Mouse (Mus musculus) thymus, adult 2 months (tissue): ENCODE measurements around the gene Rab10. TPM values are rescaled to one million over a fixed set of nuclear protein-coding genes. Genes with fewer than 3 reads are reported as not detected.
"Not testable (repeated sequence)": the region's sequence is repeated elsewhere in the genome, so short reads cannot be mapped to it uniquely, and the experiment has no call there.

ENCODE experiments used
- DNase-seq: peaks from one replicate; pipeline ENCODE4 v3.0.0; 2021
- H3K27ac ChIP-seq: fragments of 200-500 bp; 2 replicates; pipeline ENCODE4 v1.5.1; 2012; ENCODE audit warnings: low read length, control low read depth; ENCODE audit not compliant: control insufficient read depth, insufficient read depth
- H3K27me3 ChIP-seq: fragments of 200-500 bp; 2 replicates; pipeline ENCODE4 v1.6.1; 2012; ENCODE audit warnings: mild to moderate bottlenecking, low read length, moderate library complexity, mixed read lengths; ENCODE audit not compliant: control insufficient read depth, insufficient read depth
- H3K36me3 ChIP-seq: fragments of 200-500 bp; 2 replicates; pipeline ENCODE4 v1.6.1; 2012; ENCODE audit warnings: mild to moderate bottlenecking, low read length, moderate library complexity; ENCODE audit not compliant: control insufficient read depth, insufficient read depth
- H3K4me1 ChIP-seq: fragments of 200-500 bp; replicated peaks from 2 replicates; pipeline ENCODE4 v1.6.1; 2012; ENCODE audit warnings: low read length; ENCODE audit not compliant: control insufficient read depth, insufficient read depth
- H3K4me3 ChIP-seq: fragments of 200-500 bp; 2 replicates; pipeline ENCODE4 v1.5.1; 2012; ENCODE audit warnings: mild to moderate bottlenecking, low read length, control low read depth, moderate library complexity; ENCODE audit not compliant: control insufficient read depth, insufficient read depth
- CTCF ChIP-seq: fragments of 200-500 bp; IDR thresholded peaks from 2 replicates; pipeline ENCODE4 v1.5.1; 2012; ENCODE audit warnings: mild to moderate bottlenecking, control low read depth, low read length, moderate library complexity, borderline replicate concordance; ENCODE audit not compliant: control insufficient read depth, poor library complexity, insufficient read depth; ENCODE audit errors: extremely low read depth
- POLR2A ChIP-seq: fragments of 200-500 bp; IDR thresholded peaks from 2 replicates; pipeline ENCODE4 v1.6.1; 2012; ENCODE audit warnings: mild to moderate bottlenecking, low read length, control low read depth, moderate library complexity; ENCODE audit not compliant: control insufficient read depth, poor library complexity, insufficient read depth; ENCODE audit errors: extremely low read depth
- WGBS: fragments of 180-500 bp; shearing (Covaris S2); methylation state at CpG from one replicate; pipeline ENCODE4 v1.1.7; 2018; 5-methylcytosine and 5-hydroxymethylcytosine counted together
- polyA plus RNA-seq: library from polyadenylated mRNA; depleted of rRNA; stranded (reverse); fragments of >200 nt; gene quantifications from 2 replicates; pipeline ENCODE4 v1.2.3, GENCODE M21; 2012

The Rab10 gene
- polyA plus RNA-seq, 1 experiment, result 37.8 TPM

DNA sequence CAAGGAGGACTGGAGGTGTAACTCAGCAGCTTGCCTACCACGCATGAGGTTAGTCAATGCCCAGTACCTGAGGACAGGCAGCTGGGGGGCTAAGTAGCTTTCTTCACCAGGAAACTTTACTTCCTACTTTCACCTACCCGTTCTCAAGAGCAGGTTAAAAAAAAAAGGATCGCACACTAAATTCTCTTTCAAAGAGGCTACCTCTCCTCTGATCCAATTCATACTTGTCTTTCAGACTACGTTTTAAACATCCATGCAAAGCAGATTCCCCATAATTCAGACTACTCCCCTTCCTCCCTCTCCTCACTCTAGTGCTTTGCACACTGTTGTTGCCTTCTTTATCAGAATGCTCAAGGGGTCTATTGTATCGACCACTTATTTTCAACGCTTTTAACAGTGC lies 2.2 kb downstream of the Rab10 start:
- Histone ChIP-seq H3K4me1 (peaks cover 6% of the 10 kb centered on the region), H3K27me3 (no peaks in the 10 kb centered on the region), H3K36me3 (no peaks in the 10 kb centered on the region), H3K27ac (no peak overlapping the region), H3K4me3 (no peak overlapping the region)
- DNase-seq, result no peak
- 7% methylated on average over 6 of the region's 6 CpGs for WGBS
- TF ChIP-seq CTCF (no peak), POLR2A (no peak)

DNA sequence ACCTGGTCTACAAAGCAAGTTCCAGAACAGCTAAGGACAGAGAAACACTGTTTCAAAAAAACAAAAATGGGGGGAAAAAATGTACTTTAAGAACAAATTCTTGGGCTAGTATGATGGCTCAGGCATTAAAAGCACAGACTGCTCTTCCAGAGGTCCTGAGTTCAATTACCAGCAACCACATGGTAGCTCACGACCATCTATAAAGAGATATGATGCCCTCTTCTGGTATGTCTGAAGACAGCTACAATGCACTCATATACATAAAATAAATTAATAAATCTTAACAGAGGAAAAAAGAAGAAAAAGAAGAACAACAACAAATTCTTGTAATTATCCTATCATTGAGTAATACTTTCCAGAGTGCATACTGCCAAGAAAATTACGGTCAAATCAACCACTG lies 4.5 kb downstream of the Rab10 start:
- Histone ChIP-seq H3K4me1 (peaks cover 3% of the 10 kb centered on the region), H3K27me3 (no peaks in the 10 kb centered on the region), H3K36me3 (no peaks in the 10 kb centered on the region), H3K4me3 (no peak overlapping the region), H3K27ac (no peak overlapping the region)
- DNase-seq, result no peak
- no peak for TF ChIP-seq POLR2A
- no peak for TF ChIP-seq CTCF
- WGBS, result 70% methylated on average over 2 of the region's 2 CpGs

DNA sequence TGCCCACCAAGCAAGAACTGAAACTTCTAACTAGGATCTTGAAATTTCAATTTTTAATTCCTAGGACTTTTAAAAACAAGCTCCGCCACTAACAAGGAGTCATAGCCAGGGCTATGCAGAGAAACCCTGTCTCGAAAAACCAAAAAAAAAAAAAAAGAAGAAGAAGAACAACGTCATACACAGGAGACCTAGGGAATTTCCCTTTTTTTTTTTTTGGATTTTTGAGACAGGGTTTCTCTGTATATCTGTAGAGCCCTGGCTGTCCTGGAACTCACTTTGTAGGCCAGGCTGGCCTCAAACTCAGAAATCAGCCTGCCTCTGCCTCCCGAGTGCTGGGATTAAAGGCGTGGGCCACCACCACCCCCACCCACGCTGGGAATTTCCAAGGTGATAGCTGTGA lies 12.1 kb downstream of the Rab10 start:
- H3K27me3 ChIP-seq, DNase-seq, H3K4me3 ChIP-seq, H3K27ac ChIP-seq, H3K4me1 ChIP-seq, H3K36me3 ChIP-seq: not testable (repeated sequence)
- WGBS, result 89% methylated on average over 6 of the region's 6 CpGs

DNA sequence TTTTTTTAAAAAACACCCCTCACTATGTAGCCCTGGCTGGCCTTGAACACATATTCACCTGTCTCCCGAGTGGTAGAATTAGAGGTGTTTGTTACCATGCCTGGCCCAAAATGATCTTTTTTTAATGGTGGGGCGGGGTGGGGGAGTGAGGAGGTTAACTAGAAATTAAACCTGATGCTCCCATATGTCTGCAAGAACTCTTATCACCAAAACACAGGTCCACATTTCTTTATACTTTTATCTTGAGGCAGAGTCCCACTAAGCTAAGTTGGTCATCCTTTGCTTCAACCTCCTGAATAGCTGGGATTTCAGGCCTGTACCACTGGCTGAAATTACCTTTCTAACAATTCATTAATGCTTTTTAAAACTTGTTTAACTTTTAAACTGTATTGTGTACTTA lies 13.7 kb downstream of the Rab10 start:
- no peak for DNase-seq
- WGBS, result 99% methylated on average over 2 of the region's 2 CpGs
- Histone ChIP-seq H3K27me3 (no peaks in the 10 kb centered on the region), H3K4me1 (no peaks in the 10 kb centered on the region), H3K4me3 (no peak overlapping the region), H3K27ac (no peak overlapping the region), H3K36me3 (no peaks in the 10 kb centered on the region; the same call in 1 of the 2 replicates)
- TF ChIP-seq CTCF, result no peak
- no peak for TF ChIP-seq POLR2A

DNA sequence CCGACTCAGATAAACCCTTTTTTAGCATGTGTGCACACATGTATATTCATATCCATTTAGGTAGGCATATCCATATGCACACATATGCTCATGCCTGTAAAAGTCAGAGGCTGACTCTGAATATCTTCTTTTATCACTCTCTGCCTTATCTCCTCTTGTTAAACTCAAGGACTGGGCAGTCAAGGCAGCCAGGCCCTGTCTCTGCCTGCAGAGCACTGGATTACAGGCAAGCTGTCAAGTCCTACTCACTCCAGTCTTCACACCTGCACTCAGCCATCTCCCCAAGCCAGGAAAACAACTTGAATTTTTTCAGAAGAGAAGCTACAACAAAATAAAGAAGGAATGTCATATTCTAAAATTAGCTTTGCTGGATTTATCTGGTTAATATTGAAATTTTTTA lies 17.9 kb downstream of the Rab10 start:
- H3K4me1 ChIP-seq, result no peaks in the 10 kb centered on the region
- no peak overlapping the region for H3K4me3 ChIP-seq
- no peaks in the 10 kb centered on the region for H3K27me3 ChIP-seq
- no peak overlapping the region for H3K27ac ChIP-seq
- TF ChIP-seq CTCF (no peak), POLR2A (no peak)
- H3K36me3 ChIP-seq, result peaks cover 4% of the 10 kb centered on the region; the same call in 1 of the 2 replicates
- DNase-seq, result no peak
- 92% methylated on average over 1 of the region's 1 CpGs for WGBS

DNA sequence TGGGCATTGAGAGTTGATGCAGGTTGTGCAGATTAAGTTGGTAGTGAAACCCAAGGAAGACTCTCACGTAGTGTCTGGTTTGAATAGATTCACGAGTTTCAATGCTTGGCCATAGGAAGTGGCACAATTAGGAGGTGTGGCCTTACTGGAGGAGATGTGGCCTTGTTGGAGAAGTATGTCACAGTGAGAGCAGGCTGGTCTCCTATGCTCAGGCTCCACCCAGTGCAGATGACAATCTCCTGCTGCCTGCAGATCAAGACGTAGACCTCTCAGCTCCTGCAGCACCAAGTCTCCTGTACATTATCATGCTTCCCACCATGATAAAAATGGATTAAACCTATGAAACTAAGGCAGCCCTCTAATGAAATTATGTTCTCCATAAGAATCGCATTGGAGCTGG lies 18.7 kb downstream of the Rab10 start:
- 91% methylated on average over 4 of the region's 4 CpGs for WGBS
- DNase-seq, result no peak
- Histone ChIP-seq H3K27ac (no peak overlapping the region), H3K4me1 (no peaks in the 10 kb centered on the region), H3K4me3 (no peak overlapping the region), H3K27me3 (no peaks in the 10 kb centered on the region), H3K36me3 (peaks cover 4% of the 10 kb centered on the region; the same call in 1 of the 2 replicates)
- TF ChIP-seq CTCF, result no peak
- TF ChIP-seq POLR2A, result no peak

DNA sequence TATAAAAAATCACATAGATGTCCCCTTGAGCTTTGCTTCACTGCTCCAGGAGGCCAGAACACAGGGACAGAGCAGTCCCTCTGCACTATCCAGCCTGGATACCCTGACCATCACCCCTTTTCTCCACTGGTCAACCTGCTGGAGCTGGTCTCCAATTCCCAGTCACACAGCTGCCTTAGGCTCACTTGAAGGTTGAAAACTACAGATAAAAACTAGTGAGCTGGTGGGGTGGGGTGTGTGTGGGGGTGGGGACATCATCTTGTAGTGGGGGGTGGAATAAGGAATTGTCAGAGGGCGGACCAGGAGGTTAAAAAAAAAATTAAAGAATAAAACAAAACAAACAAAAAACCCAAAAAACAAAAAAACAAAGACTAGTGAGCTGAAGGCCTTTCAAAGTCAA lies 21.3 kb downstream of the Rab10 start:
- Histone ChIP-seq H3K4me1 (no peaks in the 10 kb centered on the region), H3K36me3 (peaks cover 4% of the 10 kb centered on the region; the same call in 1 of the 2 replicates), H3K4me3 (no peak overlapping the region), H3K27ac (no peak overlapping the region), H3K27me3 (no peaks in the 10 kb centered on the region)
- 100% methylated on average over 1 of the region's 1 CpGs for WGBS
- DNase-seq, result no peak
- TF ChIP-seq POLR2A, result no peak
- no peak for TF ChIP-seq CTCF
